Mouse (Mus musculus) small intestine, adult 2 months (tissue): ENCODE data around the gene Gm28372.

Source experiments
- CTCF ChIP-seq: fragments of 200-500 bp; IDR thresholded peaks from 2 replicates; pipeline ENCODE4 v1.5.1; 2012; ENCODE audit warnings: low read depth, mild to moderate bottlenecking, control low read depth, inconsistent platforms, low read length, moderate library complexity, mixed read lengths; ENCODE audit not compliant: insufficient replicate concordance, insufficient read length; ENCODE audit errors: extremely low read depth
- POLR2A ChIP-seq: fragments of 200-500 bp; IDR thresholded peaks from 2 replicates; pipeline ENCODE4 v1.6.1; 2012; ENCODE audit warnings: low read depth, mild to moderate bottlenecking, control low read depth, inconsistent platforms, low read length, moderate library complexity

DNA sequence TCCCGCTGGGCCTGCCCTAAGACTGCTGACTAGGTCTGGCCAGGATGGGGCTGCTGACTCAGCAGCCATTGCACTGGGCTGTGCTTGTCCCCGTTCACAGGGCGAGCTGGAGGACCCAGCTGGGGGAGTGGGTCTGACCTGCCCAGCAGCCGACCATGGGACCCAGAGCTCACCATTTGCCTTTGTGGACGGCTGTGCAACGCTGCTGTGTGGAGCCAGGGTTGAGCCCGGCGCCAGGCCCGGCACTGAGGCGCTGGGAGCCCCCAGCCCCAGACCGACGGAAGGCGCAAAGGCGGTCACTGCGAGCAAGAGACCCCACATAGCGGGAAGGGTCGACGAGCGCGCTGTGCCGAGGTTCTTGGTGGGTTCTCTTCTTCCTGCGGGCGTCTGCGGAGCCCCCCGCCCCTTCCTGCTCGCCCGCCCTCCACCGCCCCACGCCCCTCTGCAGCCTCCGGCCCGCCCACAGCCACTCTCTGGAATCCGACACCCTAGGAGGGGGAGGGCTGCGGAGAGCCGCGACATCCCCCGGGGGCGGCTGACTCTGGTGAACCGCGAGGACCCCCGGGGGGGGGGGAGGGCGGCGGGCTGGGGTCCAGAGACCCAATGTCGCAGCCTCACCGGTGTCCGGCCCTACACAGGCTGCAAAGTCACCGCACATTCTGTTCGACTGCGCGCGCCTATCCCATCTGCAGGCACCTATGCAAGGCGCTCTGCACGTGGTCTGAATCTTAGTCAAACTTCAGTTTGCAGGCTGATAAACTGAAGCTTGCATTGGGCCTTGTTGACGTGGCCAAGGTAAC is 7.7 kb upstream of the Gm28372 start, which contains the start of gene Cpxm1:
- TF ChIP-seq CTCF (no peak), POLR2A (no peak)
